Mouse (Mus musculus) CH12.LX (cell line): ENCODE results near the gene Spata6. TPM values are rescaled to one million over a fixed set of nuclear protein-coding genes. Genes with fewer than 3 reads are reported as not detected.

Source experiments
- DNase-seq: peaks from one replicate; pipeline ENCODE4 v3.0.0-alpha.2; 2013; ENCODE audit errors: extremely low read depth
- H3K27ac ChIP-seq: 2 replicates; pipeline ENCODE4 v1.5.1; 2012; ENCODE audit warnings: low read depth, mild to moderate bottlenecking, control low read depth, moderate library complexity; ENCODE audit not compliant: insufficient read depth
- H3K27me3 ChIP-seq: replicated peaks from 2 replicates; pipeline ENCODE3; 2012; ENCODE audit warnings: inconsistent platforms
- H3K36me3 ChIP-seq, 2 experiments: replicated peaks in 1 of 2; 2 replicates each; pipeline versions ENCODE3 to v1.6.1; 2012; ENCODE audit warnings: inconsistent platforms in 1 of 2, low read length in 1 of 2, mild to moderate bottlenecking in 1 of 2, mixed read lengths in 1 of 2, moderate library complexity in 1 of 2; ENCODE audit not compliant: control insufficient read depth in 1 of 2, insufficient read depth in 1 of 2
- H3K4me1 ChIP-seq, 2 experiments: 2 replicates each; pipeline ENCODE4 v1.6.1; 2012; ENCODE audit warnings: inconsistent platforms in 1 of 2, moderate library complexity in 1 of 2; ENCODE audit not compliant: insufficient read depth in 2 of 2, control insufficient read depth in 1 of 2
- H3K4me2 ChIP-seq: 2 replicates; pipeline ENCODE4 v1.6.1; 2012; ENCODE audit warnings: low read depth, mild to moderate bottlenecking, control low read depth; ENCODE audit not compliant: poor library complexity, insufficient read depth, severe bottlenecking
- H3K4me3 ChIP-seq, 3 experiments: fragments of 150-350 bp in 1 of 3; sonication (generic) in 1 of 3; replicated peaks in 1 of 3; 2 replicates each; pipeline versions ENCODE3 to v1.5.1; 2011 to 2012; ENCODE audit warnings: low read depth in 2 of 3, low read length in 2 of 3, mild to moderate bottlenecking in 2 of 3, moderate library complexity in 2 of 3, control low read depth in 1 of 3, improper control_type of control experiment in 1 of 3, inconsistent platforms in 1 of 3, mixed read lengths in 1 of 3; ENCODE audit not compliant: poor library complexity in 1 of 3
- H3K79me2 ChIP-seq: replicated peaks from 2 replicates; pipeline ENCODE4 v1.6.1; 2012; ENCODE audit warnings: mild to moderate bottlenecking, moderate library complexity; ENCODE audit not compliant: control insufficient read depth, poor library complexity, insufficient read depth, severe bottlenecking; ENCODE audit errors: extremely low read depth
- H3K9ac ChIP-seq: 2 replicates; pipeline ENCODE4 v1.6.1; 2012; ENCODE audit warnings: low read depth, mild to moderate bottlenecking, control low read depth, moderate library complexity; ENCODE audit not compliant: insufficient read depth
- H3K9me3 ChIP-seq: replicated peaks from 2 replicates; pipeline ENCODE3; 2012; ENCODE audit warnings: low read length, inconsistent platforms, mixed read lengths
- BHLHE40 ChIP-seq: IDR thresholded peaks from 2 replicates; pipeline ENCODE4 v1.6.1; 2011; ENCODE audit warnings: mild to moderate bottlenecking, low read depth, low read length, improper control_type of control experiment
- CHD1 ChIP-seq: IDR thresholded peaks from 2 replicates; pipeline ENCODE4 v1.6.1; 2012; ENCODE audit warnings: low read depth, low read length, improper control_type of control experiment, inconsistent platforms
- CHD2 ChIP-seq: IDR thresholded peaks from 2 replicates; pipeline ENCODE4 v1.6.1; 2011; ENCODE audit warnings: low read length, improper control_type of control experiment
- CTCF ChIP-seq, 2 experiments: IDR thresholded peaks in 1 of 2; conservative IDR thresholded peaks in 1 of 2; 2 replicates each; pipeline ENCODE4 v1.5.1; 2011 to 2012; ENCODE audit warnings: low read depth in 2 of 2, low read length in 2 of 2, improper control_type of control experiment in 1 of 2, inconsistent platforms in 1 of 2, mild to moderate bottlenecking in 1 of 2, moderate library complexity in 1 of 2
- E2F4 ChIP-seq: IDR thresholded peaks from 2 replicates; pipeline ENCODE4 v1.6.1; 2011; ENCODE audit warnings: low read depth, low read length, improper control_type of control experiment; ENCODE audit not compliant: insufficient replicate concordance
- ELF1 ChIP-seq: IDR thresholded peaks from 2 replicates; pipeline ENCODE4 v1.6.1; 2014; ENCODE audit warnings: low read depth, mild to moderate bottlenecking, inconsistent platforms, low read length, improper control_type of control experiment
- EP300 ChIP-seq: IDR thresholded peaks from 2 replicates; pipeline ENCODE4 v1.6.1; 2011; ENCODE audit warnings: low read length, improper control_type of control experiment
- ETS1 ChIP-seq: conservative IDR thresholded peaks from 2 replicates; pipeline ENCODE4 v1.6.1; 2012; ENCODE audit warnings: low read depth, mild to moderate bottlenecking, inconsistent platforms, low read length, improper control_type of control experiment, moderate library complexity
- GABPA ChIP-seq: IDR thresholded peaks from 2 replicates; pipeline ENCODE4 v1.6.1; 2012; ENCODE audit warnings: low read depth, low read length, improper control_type of control experiment, inconsistent platforms; ENCODE audit not compliant: insufficient replicate concordance
- JUN ChIP-seq: IDR thresholded peaks from 2 replicates; pipeline ENCODE4 v1.6.1; 2011; ENCODE audit warnings: low read depth, mild to moderate bottlenecking, low read length, improper control_type of control experiment, moderate library complexity; ENCODE audit not compliant: insufficient read depth
- JUND ChIP-seq: conservative IDR thresholded peaks from 2 replicates; pipeline ENCODE4 v1.6.1; 2011; ENCODE audit warnings: low read depth, low read length, improper control_type of control experiment
- MAFK ChIP-seq: IDR thresholded peaks from 2 replicates; pipeline ENCODE4 v1.6.1; 2011; ENCODE audit warnings: low read length, improper control_type of control experiment; ENCODE audit not compliant: insufficient replicate concordance
- MAX ChIP-seq: IDR thresholded peaks from 2 replicates; pipeline ENCODE4 v1.6.1; 2011; ENCODE audit warnings: low read length, improper control_type of control experiment
- MAZ ChIP-seq: IDR thresholded peaks from 2 replicates; pipeline ENCODE4 v1.6.1; 2012; ENCODE audit warnings: low read depth, mild to moderate bottlenecking, inconsistent platforms, low read length, improper control_type of control experiment, moderate library complexity
- MXI1 ChIP-seq: IDR thresholded peaks from 2 replicates; pipeline ENCODE4 v1.6.1; 2011; ENCODE audit warnings: mild to moderate bottlenecking, low read depth, low read length, improper control_type of control experiment
- NELFE ChIP-seq: IDR thresholded peaks from 2 replicates; pipeline ENCODE4 v1.6.1; 2011; ENCODE audit warnings: low read depth, low read length, improper control_type of control experiment
- NRF1 ChIP-seq: IDR thresholded peaks from 2 replicates; pipeline ENCODE4 v1.6.1; 2014; ENCODE audit warnings: low read depth, mild to moderate bottlenecking, inconsistent platforms, low read length, improper control_type of control experiment, moderate library complexity
- POLR2A ChIP-seq: IDR thresholded peaks from 2 replicates; pipeline ENCODE4 v1.6.1; 2011; ENCODE audit warnings: low read depth, mild to moderate bottlenecking, improper control_type of control experiment, low read length
- POLR2AphosphoS2 ChIP-seq: IDR thresholded peaks from 2 replicates; pipeline ENCODE4 v1.6.1; 2011; ENCODE audit warnings: low read depth, low read length, improper control_type of control experiment
- RAD21 ChIP-seq: IDR thresholded peaks from 2 replicates; pipeline ENCODE4 v1.6.1; 2011; ENCODE audit warnings: low read depth, mild to moderate bottlenecking, low read length, improper control_type of control experiment, moderate library complexity
- RCOR1 ChIP-seq: conservative IDR thresholded peaks from 2 replicates; pipeline ENCODE4 v1.6.1; 2012; ENCODE audit warnings: low read depth, mild to moderate bottlenecking, inconsistent platforms, low read length, improper control_type of control experiment
- SIN3A ChIP-seq: IDR thresholded peaks from 2 replicates; pipeline ENCODE4 v1.6.1; 2012; ENCODE audit warnings: low read length, improper control_type of control experiment, inconsistent platforms
- SMC3 ChIP-seq: IDR thresholded peaks from 2 replicates; pipeline ENCODE4 v1.6.1; 2011; ENCODE audit warnings: low read depth, low read length, improper control_type of control experiment
- TBP ChIP-seq: conservative IDR thresholded peaks from 2 replicates; pipeline ENCODE4 v1.6.1; 2011; ENCODE audit warnings: low read depth, low read length, improper control_type of control experiment
- TCF12 ChIP-seq: IDR thresholded peaks from 2 replicates; pipeline ENCODE4 v1.6.1; 2014; ENCODE audit warnings: low read depth, mild to moderate bottlenecking, inconsistent platforms, low read length, improper control_type of control experiment
- USF1 ChIP-seq: IDR thresholded peaks from 2 replicates; pipeline ENCODE4 v1.6.1; 2014; ENCODE audit warnings: low read depth, mild to moderate bottlenecking, inconsistent platforms, low read length, improper control_type of control experiment
- ZC3H11A ChIP-seq: IDR thresholded peaks from 2 replicates; pipeline ENCODE4 v1.6.1; 2012; ENCODE audit warnings: low read depth, mild to moderate bottlenecking, inconsistent platforms, low read length, improper control_type of control experiment
- ZKSCAN1 ChIP-seq: IDR thresholded peaks from 2 replicates; pipeline ENCODE4 v1.6.1; 2012; ENCODE audit warnings: low read depth, inconsistent platforms, low read length, improper control_type of control experiment, borderline replicate concordance
- ZNF384 ChIP-seq: IDR thresholded peaks from 2 replicates; pipeline ENCODE4 v1.6.1; 2012; ENCODE audit warnings: low read depth, low read length, improper control_type of control experiment, inconsistent platforms
- dilution Hi-C: fragments of 300-500 bp; cut with MboI; formaldehyde crosslinking; loops from 2 replicates; pipeline ENCODE4 v1.14.3; 2020; ENCODE audit warnings: low sequenced_read_pairs; ENCODE audit not compliant: extremely low pct_unique_long_range_greater_than_20kb, extremely low pct_ligation_motif_present
- in situ Hi-C: fragments of 300-500 bp; cut with MboI; formaldehyde crosslinking; loops from 3 replicates; pipeline ENCODE4 v1.14.3; 2019; ENCODE audit warnings: low sequenced_read_pairs, low pct_ligation_motif_present, low pct_unique_long_range_greater_than_20kb, mixed read lengths
- polyA plus RNA-seq: library from polyadenylated mRNA; unstranded; fragments of >175 nt; gene quantifications from 2 replicates; pipeline ENCODE4 v1.2.1, GENCODE M21; 2012; ENCODE audit warnings: low read depth; ENCODE audit not compliant: insufficient read length
- total RNA-seq, 2 experiments: library from RNA; depleted of rRNA; stranded (reverse); fragments of 300-350 nt in 1 of 2; fragments of >200 nt in 1 of 2; gene quantifications; 2 replicates each; pipeline ENCODE4 v1.2.3; 2012 to 2014

The Spata6 gene
- total and polyA plus RNA-seq, 3 experiments: 4.2 to 12.9 (median 11.1) TPM

- no peak for TF ChIP-seq SMC3
- TF ChIP-seq POLR2A: no peak
- no peak for TF ChIP-seq JUN
- TF ChIP-seq POLR2AphosphoS2: no peak
- no peak for TF ChIP-seq SIN3A
- no peak for TF ChIP-seq CTCF (conservative IDR thresholded peaks at IDR 0.05 in 1 of 2, IDR thresholded peaks at IDR 0.05 in 1 of 2; ENCODE audit: low read depth in 2 of 2, low read length in 2 of 2)
- TF ChIP-seq E2F4: no peak
- no peak for TF ChIP-seq ELF1
- no peak for TF ChIP-seq CHD2
- TF ChIP-seq RCOR1: no peak
- no peak for TF ChIP-seq RAD21
- TF ChIP-seq NRF1: no peak
- 0 out of 2 replicates have a peak, but pooled peaks have one; percentile 27 for TF ChIP-seq MAX
- TF ChIP-seq TBP: no peak
- TF ChIP-seq MAFK: no peak
- no peak for TF ChIP-seq MXI1
- TF ChIP-seq EP300: peak; percentile 55
- peak; percentile 44; the same call in 1 of the 2 replicates for TF ChIP-seq BHLHE40
- TF ChIP-seq CHD1: no peak
- TF ChIP-seq GABPA: no peak
- no peak for TF ChIP-seq ZNF384
- no peak for TF ChIP-seq MAZ
- peak; percentile 64 for TF ChIP-seq ETS1
- TF ChIP-seq NELFE: no peak
- no peak for TF ChIP-seq USF1
- no peak for TF ChIP-seq TCF12
- no peak for TF ChIP-seq JUND
- no peak for TF ChIP-seq ZC3H11A
- no peak for TF ChIP-seq ZKSCAN1
- Histone ChIP-seq H3K4me2 (no peak overlapping the region), H3K36me3 (no peaks in the 10 kb centered on the region), H3K27me3 (no peaks in the 10 kb centered on the region), H3K9ac (no peak overlapping the region), H3K79me2 (no peaks in the 10 kb centered on the region), H3K4me1 (peaks cover 0 to 34% of the 10 kb centered on the region in 2 experiments; a peak in 2 of 4 replicates), H3K27ac (no peak overlapping the region), H3K4me3 (no peak overlapping the region), H3K9me3 (no peaks in the 10 kb centered on the region)
- dilution Hi-C loops (no loop called here), in situ Hi-C loops (no loop called here)
- peak; percentile 46 for DNase-seq
These were observed 148.1 kb downstream of the Spata6 start for GRCm38 (mm10) chr4:111867743-111868401.

Other genes with a start within 250 kb of the Spata6 start
- gene Slc5a9, start 182.9 kb downstream of the Spata6 start, total RNA-seq (2012; rRNA removed): 2.4 and 2.6 TPM in 2 replicates
- 9.3 and 9.6 TPM in 2 replicates for gene Slc5a9, start 182.9 kb downstream of the Spata6 start, total RNA-seq (2014; rRNA removed)
- gene Slc5a9, start 182.9 kb downstream of the Spata6 start, polyA plus RNA-seq: 2.8 and 3.5 TPM in 2 replicates
- gene Skint8, start 199.4 kb downstream of the Spata6 start, total RNA-seq (2012; rRNA removed): not detected in 2 replicates
- gene Skint8, start 199.4 kb downstream of the Spata6 start, total RNA-seq (2014; rRNA removed): not detected in 2 replicates
- not detected in 2 replicates for gene Skint8, start 199.4 kb downstream of the Spata6 start, polyA plus RNA-seq